Mouse (Mus musculus): ENCODE data around the gene Commd3. TPM values are rescaled to one million over a fixed set of nuclear protein-coding genes. Genes with fewer than 3 reads are reported as not detected.

The Commd3 gene
- polyA plus RNA-seq, 1 experiment, result 290 TPM

DNA sequence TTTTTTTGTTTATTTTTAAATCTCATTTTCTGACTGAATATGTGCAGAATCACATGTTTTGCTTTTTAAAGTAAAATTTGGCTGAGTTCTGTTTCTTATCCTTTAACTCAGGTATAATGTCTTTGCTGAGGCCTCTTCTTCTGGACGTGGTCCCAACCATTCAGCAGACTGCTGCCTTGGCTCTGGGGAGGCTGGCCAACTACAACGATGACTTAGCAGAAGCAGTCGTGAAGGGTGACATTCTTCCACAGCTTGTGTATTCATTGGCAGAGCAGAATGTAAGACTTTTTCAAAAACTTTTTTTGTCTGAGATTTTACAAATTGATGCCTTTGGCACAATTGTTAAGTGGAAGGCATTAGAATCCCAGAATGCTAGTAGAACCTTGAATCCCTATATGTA, 38.2 kb downstream of the Commd3 start:
- H3K27ac ChIP-seq (ENCODE audit: insufficient read depth, low read length), result no peak overlapping the region
- no peaks in the 10 kb centered on the region for H3K4me1 ChIP-seq (ENCODE audit: control insufficient read depth, insufficient read depth, low read length)
- TF ChIP-seq POLR2A (IDR thresholded peaks at IDR 0.05; ENCODE audit: low read depth, low read length) (no peak), CTCF (IDR thresholded peaks at IDR 0.05; ENCODE audit: borderline replicate concordance, insufficient read depth, low read length) (no peak)
- H3K4me3 ChIP-seq (ENCODE audit: insufficient read depth, low read length), result no peak overlapping the region

DNA sequence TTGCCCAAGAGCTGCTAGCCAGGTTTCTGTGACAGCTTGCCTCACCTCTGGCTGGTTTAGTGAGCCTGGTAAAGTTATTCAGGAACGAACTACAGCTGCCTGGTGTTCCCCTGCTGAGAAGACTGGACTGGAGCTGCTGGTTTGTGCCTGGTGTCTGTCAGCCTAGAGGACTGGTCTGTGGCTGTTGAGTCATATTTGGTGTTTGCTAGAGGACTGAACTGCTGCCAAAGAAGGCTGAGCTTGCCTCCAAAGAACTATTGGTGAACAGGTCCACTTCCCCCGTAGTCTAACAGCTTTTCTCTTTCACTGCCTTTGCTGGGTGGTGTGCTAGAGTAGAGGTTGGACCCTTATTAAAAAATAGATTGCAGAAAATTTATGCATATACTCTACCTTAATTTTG, 40.9 kb downstream of the Commd3 start:
- TF ChIP-seq POLR2A (IDR thresholded peaks at IDR 0.05; ENCODE audit: low read depth, low read length) (no peak), CTCF (IDR thresholded peaks at IDR 0.05; ENCODE audit: borderline replicate concordance, insufficient read depth, low read length) (no peak)
- Histone ChIP-seq H3K4me1 (ENCODE audit: control insufficient read depth, insufficient read depth, low read length) (no peaks in the 10 kb centered on the region), H3K4me3 (ENCODE audit: insufficient read depth, low read length) (no peak overlapping the region), H3K27ac (ENCODE audit: insufficient read depth, low read length) (no peak overlapping the region)

GRCm38 (mm10) chr2:18714337-18714736, 42.2 kb downstream of the Commd3 start:
- no peak overlapping the region for H3K27ac ChIP-seq (ENCODE audit: insufficient read depth, low read length)
- no peaks in the 10 kb centered on the region for H3K4me1 ChIP-seq (ENCODE audit: control insufficient read depth, insufficient read depth, low read length)
- TF ChIP-seq POLR2A (IDR thresholded peaks at IDR 0.05; ENCODE audit: low read depth, low read length) (no peak), CTCF (IDR thresholded peaks at IDR 0.05; ENCODE audit: borderline replicate concordance, insufficient read depth, low read length) (no peak)
- no peak overlapping the region for H3K4me3 ChIP-seq (ENCODE audit: insufficient read depth, low read length)

DNA sequence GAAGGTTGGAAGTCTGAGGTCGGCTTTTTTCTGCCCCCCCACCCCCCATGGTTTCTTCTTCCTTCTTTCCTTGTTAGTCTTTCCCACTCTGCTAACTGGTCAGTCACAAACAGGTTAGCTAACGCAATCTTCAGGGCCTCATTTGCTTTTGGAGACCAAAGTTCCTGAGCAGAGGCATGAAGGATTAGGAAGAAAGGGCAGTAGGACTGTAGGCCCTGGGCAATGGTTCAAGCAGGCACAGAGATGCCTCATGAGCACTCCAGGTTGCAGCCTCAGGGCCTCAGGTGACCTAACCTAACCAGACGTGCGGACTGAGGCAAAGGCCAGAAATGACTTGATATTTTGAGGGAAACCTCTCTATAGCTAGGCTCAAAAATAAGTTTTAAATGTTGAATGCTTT, 46.3 kb downstream of the Commd3 start:
- Histone ChIP-seq H3K4me3 (ENCODE audit: insufficient read depth, low read length) (no peak overlapping the region), H3K4me1 (ENCODE audit: control insufficient read depth, insufficient read depth, low read length) (no peaks in the 10 kb centered on the region), H3K27ac (ENCODE audit: insufficient read depth, low read length) (no peak overlapping the region)
- TF ChIP-seq CTCF (IDR thresholded peaks at IDR 0.05; ENCODE audit: borderline replicate concordance, insufficient read depth, low read length) (no peak), POLR2A (IDR thresholded peaks at IDR 0.05; ENCODE audit: low read depth, low read length) (no peak)

GRCm38 (mm10) chr2:18722208-18722830, 50.1 kb downstream of the Commd3 start:
- no peaks in the 10 kb centered on the region; the same call in 1 of the 2 replicates for H3K4me1 ChIP-seq (ENCODE audit: control insufficient read depth, insufficient read depth, low read length)
- H3K4me3 ChIP-seq (ENCODE audit: insufficient read depth, low read length), result no peak overlapping the region
- no peak overlapping the region for H3K27ac ChIP-seq (ENCODE audit: insufficient read depth, low read length)
- no peak for TF ChIP-seq CTCF (IDR thresholded peaks at IDR 0.05; ENCODE audit: borderline replicate concordance, insufficient read depth, low read length)
- TF ChIP-seq POLR2A (IDR thresholded peaks at IDR 0.05; ENCODE audit: low read depth, low read length), result no peak

DNA sequence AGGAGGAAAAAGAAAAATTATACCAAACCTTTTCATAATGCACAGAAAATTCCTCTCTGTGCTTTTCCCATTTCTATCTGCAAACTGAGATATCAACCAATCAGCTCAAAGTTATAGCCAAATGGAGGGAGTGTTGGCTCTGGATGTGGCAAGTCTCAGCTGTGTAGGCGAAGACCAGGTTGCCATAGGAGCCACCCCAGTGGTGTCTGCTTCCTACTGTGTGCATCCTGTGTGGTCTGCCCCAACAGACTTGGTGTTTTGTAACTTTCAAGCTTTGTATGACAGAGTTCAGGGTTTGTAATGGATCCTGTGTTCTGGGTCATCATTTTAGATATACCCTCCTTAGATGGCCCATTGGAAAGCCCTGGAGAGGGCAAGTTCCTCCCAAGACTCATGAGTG, 52.3 kb downstream of the Commd3 start:
- no peak overlapping the region for H3K4me3 ChIP-seq (ENCODE audit: insufficient read depth, low read length)
- no peaks in the 10 kb centered on the region; the same call in 1 of the 2 replicates for H3K4me1 ChIP-seq (ENCODE audit: control insufficient read depth, insufficient read depth, low read length)
- TF ChIP-seq CTCF (IDR thresholded peaks at IDR 0.05; ENCODE audit: borderline replicate concordance, insufficient read depth, low read length) (no peak), POLR2A (IDR thresholded peaks at IDR 0.05; ENCODE audit: low read depth, low read length) (no peak)

More for the DNA sequence above, 52.3 kb downstream of the Commd3 start:
- no peak overlapping the region for H3K27ac ChIP-seq (ENCODE audit: insufficient read depth, low read length)

Other genes with a start within 250 kb of the Commd3 start
- 58.7 and 82.9 TPM in 2 replicates for gene Bmi1, start 4.6 kb downstream of the Commd3 start, polyA plus RNA-seq (2011; ENCODE audit: insufficient read length, low read depth, missing spikeins)
- 0.60 TPM in 1 of 2 replicates, not detected in the other for gene Spag6, start 21.6 kb downstream of the Commd3 start, polyA plus RNA-seq (2011; ENCODE audit: insufficient read length, low read depth, missing spikeins)